Mouse (Mus musculus): Measurements from ENCODE around the gene Tbcel. TPM values are rescaled to one million over a fixed set of nuclear protein-coding genes. Genes with fewer than 3 reads are reported as not detected.

Gene Tbcel
- polyA plus RNA-seq, 1 experiment = 9.4 TPM

DNA sequence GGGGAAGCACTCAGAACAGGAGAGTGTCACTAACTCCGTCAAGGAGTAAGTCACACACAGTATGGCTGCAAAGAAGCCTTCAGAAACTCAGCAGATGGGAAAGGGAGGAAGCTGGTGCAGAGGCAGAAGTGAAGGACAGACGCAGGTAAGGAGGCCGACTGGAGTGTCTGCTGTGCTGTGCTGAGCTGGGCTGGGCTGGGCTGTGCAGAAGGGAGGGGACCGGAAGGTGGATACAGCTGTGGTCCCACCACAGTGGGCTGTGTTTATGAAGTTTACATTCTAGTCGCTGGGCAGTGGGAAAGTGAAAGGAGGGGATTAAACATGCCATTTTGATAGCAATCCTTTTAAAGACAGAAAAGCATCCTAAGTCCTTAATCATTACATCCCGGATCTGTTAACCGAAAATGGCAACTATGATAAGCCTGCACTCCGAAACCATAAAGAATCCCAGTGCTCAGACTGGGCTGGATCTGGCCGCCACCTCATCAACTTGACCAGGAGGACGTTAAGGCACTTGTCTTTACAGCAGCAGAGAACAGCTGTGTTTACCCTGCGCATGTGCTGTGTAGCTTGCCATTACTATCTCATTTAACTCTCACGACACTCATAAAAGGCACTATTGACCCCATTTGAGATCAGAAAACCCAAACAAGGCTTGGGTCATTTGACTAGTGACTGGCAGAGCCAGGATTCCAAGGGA lies 40.3 kb downstream of the Tbcel start:
- Histone ChIP-seq H3K4me3 (ENCODE audit: insufficient read depth, low read depth, low read length) (no peak overlapping the region), H3K27ac (replicated peaks; ENCODE audit: low read depth, low read length) (no peak overlapping the region), H3K4me1 (ENCODE audit: control insufficient read depth, insufficient read depth, insufficient read length, low read length) (peaks cover 6% of the 10 kb centered on the region)

DNA sequence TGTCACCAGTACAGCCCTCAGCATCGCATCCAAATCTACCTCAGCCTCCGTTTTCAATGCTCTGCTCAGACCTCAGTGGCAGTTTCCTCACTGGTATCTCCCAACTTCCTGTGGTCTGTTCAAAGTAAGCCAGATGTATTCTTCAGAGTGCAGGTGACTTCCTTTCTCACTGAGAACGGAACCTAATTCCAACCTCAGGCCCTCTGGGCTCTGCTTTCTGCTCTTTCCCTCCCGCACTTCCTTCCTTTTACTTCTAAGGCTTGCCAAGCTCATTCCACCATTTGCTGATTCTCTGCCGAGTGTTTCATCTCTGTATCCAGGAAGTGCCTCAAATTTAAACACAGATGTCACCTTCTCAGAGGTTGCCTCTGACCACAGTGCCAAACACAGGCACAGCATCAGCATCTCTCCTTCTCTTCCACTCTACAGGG lies 41.9 kb downstream of the Tbcel start:
- Histone ChIP-seq H3K4me3 (ENCODE audit: insufficient read depth, low read depth, low read length) (no peak overlapping the region), H3K4me1 (ENCODE audit: control insufficient read depth, insufficient read depth, insufficient read length, low read length) (peaks cover 10% of the 10 kb centered on the region), H3K27ac (replicated peaks; ENCODE audit: low read depth, low read length) (no peak overlapping the region)

- Histone ChIP-seq H3K4me1 (ENCODE audit: control insufficient read depth, insufficient read depth, insufficient read length, low read length) (peaks cover 11% of the 10 kb centered on the region), H3K4me3 (ENCODE audit: insufficient read depth, low read depth, low read length) (no peak overlapping the region), H3K27ac (replicated peaks; ENCODE audit: low read depth, low read length) (no peak overlapping the region)
Observed at GRCm38 (mm10) chr9:42464181-42464580, 43.4 kb downstream of the Tbcel start.

GRCm38 (mm10) chr9:42463220-42463989 lies 44.2 kb downstream of the Tbcel start:
- no peak overlapping the region for H3K27ac ChIP-seq (replicated peaks; ENCODE audit: low read depth, low read length)

DNA sequence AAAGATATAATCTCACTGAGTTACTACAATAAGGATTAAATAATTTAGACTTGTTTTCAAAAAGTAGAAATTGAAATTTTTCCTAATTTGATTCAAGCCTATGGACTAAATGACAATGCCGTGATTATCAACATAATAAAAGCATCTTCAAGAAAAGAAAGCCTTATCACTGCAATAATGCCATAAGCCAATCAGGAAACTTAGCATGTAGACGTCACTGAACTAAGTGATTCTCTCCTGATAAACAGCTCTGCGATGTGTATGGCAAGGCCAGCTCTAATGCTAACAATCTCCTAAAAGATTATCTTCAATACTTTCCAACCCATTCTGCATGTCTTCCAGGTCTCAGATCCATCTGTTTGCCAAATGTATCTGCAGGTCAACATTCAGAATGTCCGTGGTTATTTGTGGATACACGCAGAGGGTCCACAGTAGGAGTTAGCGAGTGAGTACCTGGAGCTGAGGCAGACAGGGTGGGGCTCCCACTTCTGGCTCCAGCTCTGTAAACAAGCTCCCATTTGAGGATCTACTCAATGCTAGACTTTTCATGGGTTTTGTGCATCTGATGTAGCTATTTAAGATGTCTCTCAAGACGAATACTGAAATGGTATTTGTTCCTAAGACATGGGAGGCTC lies 44.9 kb downstream of the Tbcel start:
- no peak overlapping the region for H3K27ac ChIP-seq (replicated peaks; ENCODE audit: low read depth, low read length)
- peaks cover 11% of the 10 kb centered on the region for H3K4me1 ChIP-seq (ENCODE audit: control insufficient read depth, insufficient read depth, insufficient read length, low read length)
- H3K4me3 ChIP-seq (ENCODE audit: insufficient read depth, low read depth, low read length) = no peak overlapping the region

More at GRCm38 (mm10) chr9:42463220-42463989, 44.2 kb downstream of the Tbcel start:
- Histone ChIP-seq H3K4me3 (ENCODE audit: insufficient read depth, low read depth, low read length) (no peak overlapping the region), H3K4me1 (ENCODE audit: control insufficient read depth, insufficient read depth, insufficient read length, low read length) (peaks cover 11% of the 10 kb centered on the region)

DNA sequence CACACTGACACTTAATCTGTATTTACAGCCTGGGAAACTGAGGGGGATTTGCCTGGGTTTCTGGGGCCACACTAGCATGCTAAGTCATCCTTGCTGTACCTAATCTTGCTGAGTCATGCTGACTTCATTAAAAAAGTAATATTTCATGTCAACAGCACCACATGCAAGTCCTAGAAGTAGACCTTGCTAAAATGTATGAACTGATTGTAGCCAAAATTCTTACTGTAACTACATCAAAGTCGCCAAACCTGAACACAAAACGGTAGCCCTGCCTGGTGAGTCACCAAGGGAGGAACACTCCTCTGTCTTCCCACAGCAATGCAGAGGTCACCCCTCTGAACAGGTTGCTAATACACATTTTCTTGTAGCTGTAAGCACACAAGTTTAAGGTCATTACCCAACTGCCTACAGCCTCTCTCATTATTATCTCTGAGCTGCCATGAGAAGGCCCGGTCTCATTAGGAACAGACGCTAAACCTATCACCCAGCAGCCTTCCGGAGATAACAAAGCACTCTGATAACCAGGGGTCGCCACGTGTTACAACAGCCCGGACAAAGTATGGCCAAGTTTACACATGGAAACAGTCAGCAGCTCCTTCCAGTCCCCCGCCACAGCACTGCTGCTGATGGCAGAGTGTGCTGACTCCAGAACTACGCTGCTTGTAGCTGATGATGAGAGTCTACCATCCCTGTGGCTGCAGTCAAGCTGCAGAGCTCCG lies 46.1 kb downstream of the Tbcel start:
- Histone ChIP-seq H3K4me1 (ENCODE audit: control insufficient read depth, insufficient read depth, insufficient read length, low read length) (peaks cover 11% of the 10 kb centered on the region), H3K4me3 (ENCODE audit: insufficient read depth, low read depth, low read length) (no peak overlapping the region), H3K27ac (replicated peaks; ENCODE audit: low read depth, low read length) (no peak overlapping the region)

GRCm38 (mm10) chr9:42460353-42460752 lies 47.3 kb downstream of the Tbcel start:
- Histone ChIP-seq H3K4me1 (ENCODE audit: control insufficient read depth, insufficient read depth, insufficient read length, low read length) (peaks cover 9% of the 10 kb centered on the region), H3K4me3 (ENCODE audit: insufficient read depth, low read depth, low read length) (no peak overlapping the region), H3K27ac (replicated peaks; ENCODE audit: low read depth, low read length) (no peak overlapping the region)

DNA sequence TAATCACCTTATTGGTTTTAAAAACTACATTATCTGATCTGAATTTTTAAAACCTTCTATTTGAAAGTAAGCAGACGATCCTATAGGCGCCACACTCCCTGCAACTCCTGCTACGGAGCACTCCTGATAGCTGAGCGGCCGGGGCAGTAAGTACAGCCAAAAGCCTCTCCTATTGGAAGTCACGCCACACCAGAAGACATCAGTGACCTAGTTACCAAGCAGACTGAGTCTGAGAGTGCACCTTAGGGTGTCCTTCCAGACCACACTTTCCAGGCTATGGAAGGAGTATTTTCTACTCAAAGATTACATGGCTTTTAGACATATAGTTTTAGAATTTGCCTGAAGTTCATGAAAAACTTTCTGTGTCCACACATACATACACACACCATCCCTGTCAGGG lies 47.9 kb downstream of the Tbcel start:
- Histone ChIP-seq H3K4me3 (ENCODE audit: insufficient read depth, low read depth, low read length) (no peak overlapping the region), H3K4me1 (ENCODE audit: control insufficient read depth, insufficient read depth, insufficient read length, low read length) (peaks cover 9% of the 10 kb centered on the region), H3K27ac (replicated peaks; ENCODE audit: low read depth, low read length) (no peak overlapping the region)

DNA sequence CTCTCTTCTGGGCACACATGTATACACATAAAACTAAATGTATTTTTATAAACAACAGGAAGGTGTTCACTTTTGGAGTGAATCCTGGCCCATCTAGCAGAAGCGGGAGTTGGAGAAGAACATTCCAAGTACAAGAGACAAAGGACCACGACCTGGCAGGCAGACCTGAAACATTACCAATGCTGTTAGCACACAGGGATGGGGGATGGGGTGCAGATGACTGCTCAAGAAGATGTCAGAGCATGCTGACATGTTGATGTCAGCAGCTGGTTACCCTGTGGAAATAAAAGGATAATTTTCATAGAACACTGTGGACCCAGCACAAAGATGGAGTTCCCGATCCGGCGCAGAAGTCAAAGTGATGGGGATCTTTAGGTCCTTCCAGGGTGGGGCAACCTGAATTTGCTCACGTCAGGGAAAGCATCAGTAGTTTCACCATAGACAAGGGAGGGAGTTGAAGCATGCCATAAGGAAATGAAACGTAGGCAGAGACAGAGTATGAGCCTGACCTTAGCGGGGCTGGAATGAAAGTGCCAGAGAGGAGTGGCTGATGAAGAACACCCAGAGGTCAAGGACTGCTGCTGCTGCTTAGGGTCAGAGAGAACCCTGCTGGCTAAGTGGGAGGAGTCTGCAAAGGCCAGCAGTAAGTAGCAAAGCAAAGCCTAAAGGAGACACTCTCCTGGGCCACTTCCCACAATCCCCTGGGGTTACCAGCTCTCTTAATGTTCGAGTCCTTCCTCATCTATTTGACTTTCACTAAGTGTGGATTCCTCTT lies 48.7 kb downstream of the Tbcel start:
- H3K27ac ChIP-seq (replicated peaks; ENCODE audit: low read depth, low read length) = no peak overlapping the region
- peaks cover 9% of the 10 kb centered on the region for H3K4me1 ChIP-seq (ENCODE audit: control insufficient read depth, insufficient read depth, insufficient read length, low read length)
- H3K4me3 ChIP-seq (ENCODE audit: insufficient read depth, low read depth, low read length) = no peak overlapping the region

GRCm38 (mm10) chr9:42457501-42457900 lies 50.1 kb downstream of the Tbcel start:
- H3K27ac ChIP-seq (replicated peaks; ENCODE audit: low read depth, low read length) = no peak overlapping the region

GRCm38 (mm10) chr9:42454364-42454763 lies 53.2 kb downstream of the Tbcel start:
- Histone ChIP-seq H3K4me3 (ENCODE audit: insufficient read depth, low read depth, low read length) (no peak overlapping the region), H3K27ac (replicated peaks; ENCODE audit: low read depth, low read length) (no peak overlapping the region), H3K4me1 (ENCODE audit: control insufficient read depth, insufficient read depth, insufficient read length, low read length) (no peaks in the 10 kb centered on the region)

More at GRCm38 (mm10) chr9:42457501-42457900, 50.1 kb downstream of the Tbcel start:
- H3K4me3 ChIP-seq (ENCODE audit: insufficient read depth, low read depth, low read length) = no peak overlapping the region
- peaks cover 9% of the 10 kb centered on the region for H3K4me1 ChIP-seq (ENCODE audit: control insufficient read depth, insufficient read depth, insufficient read length, low read length)

- H3K4me3 ChIP-seq (ENCODE audit: insufficient read depth, low read depth, low read length) = no peak overlapping the region
- no peak overlapping the region for H3K27ac ChIP-seq (replicated peaks; ENCODE audit: low read depth, low read length)
- no peaks in the 10 kb centered on the region for H3K4me1 ChIP-seq (ENCODE audit: control insufficient read depth, insufficient read depth, insufficient read length, low read length)
Observed at GRCm38 (mm10) chr9:42449043-42449442, 58.6 kb downstream of the Tbcel start.

DNA sequence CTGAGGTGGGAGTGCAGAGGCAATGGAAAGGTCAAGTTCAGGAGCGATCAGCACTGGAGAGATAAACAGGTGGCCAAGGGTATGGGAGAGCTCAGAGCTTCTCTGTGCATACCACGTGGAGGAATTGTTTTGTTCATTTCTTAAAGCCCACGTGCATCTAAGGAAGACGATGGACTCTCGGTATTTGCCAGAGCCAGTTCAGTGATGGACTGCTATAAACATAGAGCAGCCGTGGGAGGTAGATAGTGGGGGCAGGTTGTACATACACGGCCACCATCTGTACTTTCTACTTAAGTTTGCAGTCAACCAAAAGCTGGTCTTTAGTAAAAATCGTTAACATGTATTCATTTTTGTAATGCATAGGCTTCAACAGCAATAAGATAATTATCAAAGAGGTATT lies 65.5 kb downstream of the Tbcel start:
- Histone ChIP-seq H3K4me1 (ENCODE audit: control insufficient read depth, insufficient read depth, insufficient read length, low read length) (no peaks in the 10 kb centered on the region), H3K27ac (replicated peaks; ENCODE audit: low read depth, low read length) (no peak overlapping the region), H3K4me3 (ENCODE audit: insufficient read depth, low read depth, low read length) (no peak overlapping the region)

DNA sequence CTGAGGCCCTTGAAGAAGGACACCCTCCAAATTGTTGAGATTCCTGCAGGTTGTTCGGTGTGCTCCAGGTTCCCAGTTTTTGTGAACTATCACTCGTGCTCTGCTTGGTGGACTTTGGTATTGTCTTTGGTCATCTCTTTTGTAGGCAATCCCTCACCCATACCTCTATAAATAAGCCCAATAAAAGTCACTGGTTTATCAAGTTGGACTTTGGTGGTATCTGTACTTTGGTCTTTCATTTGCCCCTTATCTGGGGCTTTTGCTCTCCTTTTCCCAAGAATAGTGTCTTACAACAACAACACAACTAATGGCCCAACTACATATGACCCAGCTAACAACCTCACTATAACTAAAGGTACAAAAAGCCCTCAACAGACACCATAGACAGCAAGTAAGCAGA lies 66.4 kb downstream of the Tbcel start:
- Histone ChIP-seq H3K4me1 (ENCODE audit: control insufficient read depth, insufficient read depth, insufficient read length, low read length) (no peaks in the 10 kb centered on the region), H3K4me3 (ENCODE audit: insufficient read depth, low read depth, low read length) (no peak overlapping the region), H3K27ac (replicated peaks; ENCODE audit: low read depth, low read length) (no peak overlapping the region)
